Mouse (Mus musculus) heart, embryonic 16.5 days (tissue): Measurements from ENCODE around the gene Xiap. TPM values are rescaled to one million over a fixed set of nuclear protein-coding genes. Genes with fewer than 3 reads are reported as not detected.

Source experiments
- ATAC-seq: fragments of 200-750 bp; cut with Nextera tagmentation; replicated peaks from 2 replicates; pipeline ENCODE4 v1.8.0; 2017; ENCODE audit warnings: moderate number of reproducible peaks; ENCODE audit not compliant: insufficient read depth, low FRiP score; ENCODE audit errors: extremely low read depth
- H3K27ac ChIP-seq: fragments of 300-500 bp; sonication (generic); 2 replicates; pipeline ENCODE4 v1.5.1; 2014; ENCODE audit warnings: mild to moderate bottlenecking, low read length, control low read depth, moderate library complexity
- H3K27me3 ChIP-seq: fragments of 300-500 bp; sonication (generic); 2 replicates; pipeline ENCODE4 v1.6.1; 2014; ENCODE audit warnings: low read length, mixed read lengths; ENCODE audit not compliant: control insufficient read depth, insufficient read depth
- H3K36me3 ChIP-seq: fragments of 300-500 bp; sonication (generic); 2 replicates; pipeline ENCODE4 v1.6.1; 2014; ENCODE audit not compliant: control insufficient read depth, insufficient read depth
- H3K4me1 ChIP-seq: fragments of 300-500 bp; sonication (generic); 2 replicates; pipeline ENCODE4 v1.6.1; 2014; ENCODE audit warnings: low read length, mixed read lengths; ENCODE audit not compliant: control insufficient read depth, insufficient read depth
- H3K4me2 ChIP-seq: fragments of 300-500 bp; sonication (generic); 2 replicates; pipeline ENCODE4 v1.6.1; 2014; ENCODE audit warnings: low read depth, mild to moderate bottlenecking, control low read depth, low read length
- H3K4me3 ChIP-seq: fragments of 300-500 bp; sonication (generic); 2 replicates; pipeline ENCODE4 v1.5.1; 2014; ENCODE audit warnings: mild to moderate bottlenecking, control low read depth, low read length
- H3K9ac ChIP-seq: fragments of 300-500 bp; sonication (generic); 2 replicates; pipeline ENCODE4 v1.6.1; 2014; ENCODE audit warnings: low read length, control low read depth
- H3K9me3 ChIP-seq: fragments of 300-500 bp; sonication (generic); replicated peaks from 2 replicates; pipeline ENCODE4 v1.6.1; 2016; ENCODE audit warnings: low read length; ENCODE audit not compliant: control insufficient read depth
- WGBS: fragments of 180-500 bp; shearing (Covaris S2); extraction: QIAGEN DNeasy Blood & Tissue Kit; methylation state at CpG from one replicate; pipeline ENCODE4 v1.1.7; 2014; 5-methylcytosine and 5-hydroxymethylcytosine counted together
- polyA plus RNA-seq: library from polyadenylated mRNA; unstranded; fragments of >200 nt; fragmentation: Nextera tagmentation; extraction: Ambion mirVana; gene quantifications from 2 replicates; pipeline ENCODE4 v1.2.1, GENCODE M21; 2015

The Xiap gene
- polyA plus RNA-seq, 1 experiment from 2014 or later, result 9.7 TPM

DNA sequence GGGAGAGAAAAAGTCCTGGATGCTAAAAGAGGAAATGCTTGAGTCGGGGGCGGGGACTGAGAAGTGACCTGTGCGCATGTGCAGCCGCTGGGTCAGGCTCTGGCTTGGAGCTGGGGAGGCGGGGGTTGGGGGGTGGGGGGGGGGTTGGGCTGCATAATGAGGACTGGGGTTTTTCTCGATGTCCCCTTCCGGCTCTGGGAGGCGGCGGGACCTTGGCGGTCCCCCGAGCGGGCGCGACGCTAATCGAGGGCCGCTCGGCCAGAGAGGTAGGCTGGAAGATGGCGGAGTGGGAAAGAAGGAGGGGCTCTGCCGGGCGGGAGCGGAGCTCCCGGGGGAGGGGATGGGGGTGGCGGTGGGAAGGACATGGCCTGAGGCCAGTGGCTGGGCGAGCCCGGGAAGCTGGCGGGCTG lies 8.3 kb downstream of the Xiap start:
- H3K4me1 ChIP-seq, result no peaks in the 10 kb centered on the region
- no peaks in the 10 kb centered on the region for H3K9me3 ChIP-seq
- H3K27ac ChIP-seq, result peak overlapping the region; percentile 95
- H3K27me3 ChIP-seq, result no peaks in the 10 kb centered on the region
- peak overlapping the region; percentile 57 for H3K4me3 ChIP-seq
- 10% methylated on average over 25 of the region's 27 CpGs for WGBS
- peak overlapping the region; percentile 75 for H3K9ac ChIP-seq
- peak; percentile 83 for ATAC-seq
- H3K4me2 ChIP-seq, result peak overlapping the region; percentile 59
- no peaks in the 10 kb centered on the region for H3K36me3 ChIP-seq

DNA sequence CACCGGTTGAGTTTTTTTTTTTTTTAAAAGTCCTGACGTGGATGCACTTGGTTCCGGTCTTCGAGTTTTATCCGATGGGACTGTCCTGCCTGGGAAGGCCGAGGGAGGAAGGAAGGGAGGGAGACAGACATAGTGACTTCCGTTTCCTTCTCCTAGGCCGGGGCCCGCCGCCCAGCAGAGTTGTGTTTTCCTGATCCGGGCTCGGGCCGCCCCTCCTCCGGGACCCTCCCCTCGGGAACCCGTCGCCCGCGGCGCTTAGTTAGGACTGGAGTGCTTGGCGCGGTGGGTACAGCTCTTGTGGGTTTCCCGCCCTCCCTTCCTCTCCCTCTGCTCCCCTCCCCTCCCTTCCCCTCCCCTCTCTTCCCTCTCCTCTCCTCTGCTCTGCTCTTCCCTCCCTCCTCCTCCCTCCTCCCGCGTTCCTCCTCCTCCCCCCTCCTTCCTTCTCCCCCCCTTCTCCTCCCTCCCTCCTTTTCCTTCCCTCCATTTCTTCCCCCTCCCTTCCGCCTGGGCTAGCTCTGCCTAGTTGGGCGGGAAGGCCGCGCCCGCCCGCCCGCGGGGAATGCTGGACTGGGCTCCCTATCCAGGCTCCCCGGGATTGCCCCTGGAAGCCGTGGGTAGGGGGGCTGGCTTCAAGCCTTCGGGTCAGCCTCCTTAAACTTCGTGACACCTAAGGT lies 8.9 kb downstream of the Xiap start:
- Histone ChIP-seq H3K36me3 (no peaks in the 10 kb centered on the region), H3K4me3 (peak overlapping the region; percentile 57), H3K27me3 (no peaks in the 10 kb centered on the region), H3K9ac (peak overlapping the region; percentile 75), H3K4me2 (peak overlapping the region; percentile 61), H3K9me3 (no peaks in the 10 kb centered on the region), H3K4me1 (no peaks in the 10 kb centered on the region), H3K27ac (peak overlapping the region; percentile 95)
- WGBS, result 18% methylated on average over 32 of the region's 37 CpGs
- peak; percentile 87 for ATAC-seq

DNA sequence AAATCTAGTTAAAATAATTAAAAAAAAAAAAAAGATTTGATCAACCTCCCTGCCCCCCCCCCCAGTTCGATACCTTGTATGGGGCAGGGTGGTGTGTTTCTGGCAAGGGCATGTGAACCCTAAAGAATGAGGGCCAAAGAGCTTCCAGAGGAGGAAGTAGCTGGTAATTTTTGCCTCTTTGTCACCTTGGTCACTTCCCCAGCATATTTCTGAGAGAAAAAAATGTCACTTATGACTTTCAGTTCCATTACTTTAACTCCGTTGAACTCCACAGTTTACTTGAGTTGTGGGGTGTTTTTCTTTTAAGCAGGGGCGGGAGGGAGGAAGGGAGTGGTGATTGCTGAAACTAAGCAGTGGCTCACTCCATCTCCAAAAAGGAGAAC lies 9.4 kb downstream of the Xiap start:
- Histone ChIP-seq H3K4me3 (peak overlapping the region; percentile 57), H3K4me1 (no peaks in the 10 kb centered on the region), H3K9ac (peak overlapping the region; percentile 75), H3K27ac (peak overlapping the region; percentile 95), H3K36me3 (no peaks in the 10 kb centered on the region), H3K27me3 (no peaks in the 10 kb centered on the region), H3K9me3 (no peaks in the 10 kb centered on the region), H3K4me2 (peak overlapping the region; percentile 61)
- ATAC-seq, result no peak
- WGBS, result 13% methylated on average over 3 of the region's 3 CpGs

DNA sequence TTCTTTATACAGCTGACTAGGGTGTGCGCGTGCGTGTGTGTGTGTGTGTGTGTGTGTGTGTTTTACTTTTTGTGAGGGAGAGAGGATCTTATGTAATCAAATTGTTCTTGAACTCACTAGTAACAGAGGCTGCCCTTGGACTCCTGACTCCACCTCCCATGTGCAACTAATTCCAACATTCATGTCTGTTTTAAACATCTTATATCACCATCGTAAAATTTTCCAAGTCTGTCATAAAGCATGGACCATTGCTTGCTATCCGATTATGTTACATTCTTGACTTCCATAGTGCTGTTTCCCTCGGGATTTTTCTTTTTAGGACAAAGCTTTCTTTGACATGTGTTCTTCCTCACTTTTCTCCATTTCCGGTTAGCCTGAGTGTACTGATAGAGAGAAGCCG lies 28.3 kb downstream of the Xiap start:
- no peak for ATAC-seq
- 68% methylated on average over 8 of the region's 8 CpGs for WGBS

DNA sequence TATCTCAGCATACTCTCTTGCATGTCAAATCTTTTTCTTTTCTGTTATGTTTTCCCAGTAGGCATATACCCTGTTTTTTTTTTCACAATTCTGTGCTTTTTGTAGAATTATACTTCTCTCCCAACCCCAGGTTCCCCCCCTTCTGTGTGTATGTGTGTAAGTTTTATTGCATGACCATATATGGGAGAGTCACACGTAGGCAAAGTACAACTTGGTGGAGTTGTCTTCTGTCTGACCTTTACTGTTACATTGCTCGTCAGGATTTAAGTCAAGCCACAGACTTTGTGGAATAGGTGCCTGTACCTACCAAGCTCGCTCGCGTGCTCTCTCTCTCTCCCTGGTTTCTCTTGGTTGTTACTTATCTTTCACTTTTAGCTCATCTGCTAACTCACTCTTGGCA lies 28.7 kb downstream of the Xiap start:
- no peak overlapping the region for H3K9ac ChIP-seq
- no peak overlapping the region for H3K4me2 ChIP-seq
- no peaks in the 10 kb centered on the region for H3K27me3 ChIP-seq
- H3K36me3 ChIP-seq, result no peaks in the 10 kb centered on the region
- peaks cover 5% of the 10 kb centered on the region; the same call in 1 of the 2 replicates for H3K4me1 ChIP-seq
- 64% methylated on average over 5 of the region's 5 CpGs for WGBS
- no peak for ATAC-seq
- peak overlapping the region; percentile 31; the same call in 1 of the 2 replicates for H3K27ac ChIP-seq
- H3K9me3 ChIP-seq, result no peaks in the 10 kb centered on the region
- no peak overlapping the region for H3K4me3 ChIP-seq

More for the DNA sequence above, 28.3 kb downstream of the Xiap start:
- Histone ChIP-seq H3K4me3 (no peak overlapping the region), H3K36me3 (no peaks in the 10 kb centered on the region), H3K9ac (no peak overlapping the region), H3K4me2 (no peak overlapping the region), H3K27me3 (no peaks in the 10 kb centered on the region), H3K9me3 (no peaks in the 10 kb centered on the region), H3K4me1 (peaks cover 5% of the 10 kb centered on the region; the same call in 1 of the 2 replicates), H3K27ac (no peak overlapping the region)

DNA sequence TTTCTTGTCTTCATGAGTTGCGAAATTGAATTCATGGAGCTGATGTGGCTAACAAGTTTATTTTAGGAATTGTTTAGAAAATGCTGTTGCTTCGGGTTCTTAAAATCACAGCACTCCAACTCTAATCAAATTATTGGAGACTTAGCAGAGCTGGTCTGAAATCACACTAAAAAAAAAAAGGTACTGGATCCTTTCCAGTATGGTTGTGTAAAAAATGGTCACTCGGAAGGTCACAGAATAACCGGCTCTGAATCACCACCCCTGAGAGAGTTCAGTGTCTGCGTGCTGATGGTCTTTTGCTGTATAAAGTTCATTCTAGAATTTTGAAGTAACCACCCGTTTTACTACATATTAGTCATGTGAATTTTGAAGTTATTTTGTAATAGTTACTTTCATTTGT lies 47.7 kb downstream of the Xiap start:
- no peak for ATAC-seq
- WGBS, result 82% methylated on average over 6 of the region's 6 CpGs
- H3K27ac ChIP-seq, result no peak overlapping the region
- H3K4me3 ChIP-seq, result no peak overlapping the region
- H3K4me2 ChIP-seq, result no peak overlapping the region
- H3K27me3 ChIP-seq, result no peaks in the 10 kb centered on the region
- H3K9ac ChIP-seq, result no peak overlapping the region
- no peaks in the 10 kb centered on the region for H3K4me1 ChIP-seq
- H3K36me3 ChIP-seq, result peaks cover 27% of the 10 kb centered on the region
- peaks cover 4% of the 10 kb centered on the region; the same call in 1 of the 2 replicates for H3K9me3 ChIP-seq

DNA sequence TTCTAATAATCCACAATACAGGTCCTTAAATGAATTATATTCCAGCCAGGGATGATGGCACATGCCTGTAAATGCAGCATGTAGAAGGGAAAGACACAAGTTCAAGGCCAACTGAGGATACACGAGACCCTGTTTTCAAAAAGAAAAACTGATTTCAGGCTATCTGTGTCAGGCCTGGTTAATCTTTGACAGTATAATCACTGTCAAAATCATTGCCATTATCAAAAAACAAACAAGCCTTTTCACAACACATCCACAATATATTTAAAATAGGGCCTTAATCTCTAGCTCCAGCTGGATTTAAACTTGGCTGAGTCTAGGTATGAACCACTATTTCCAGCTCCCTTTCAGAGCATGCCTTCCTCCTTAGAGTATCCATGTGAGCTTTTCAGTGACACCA lies 51.1 kb downstream of the Xiap start:
- no peak for ATAC-seq
- H3K4me1 ChIP-seq, result no peaks in the 10 kb centered on the region
- no peaks in the 10 kb centered on the region for H3K27me3 ChIP-seq
- no peak overlapping the region for H3K4me2 ChIP-seq
- H3K9ac ChIP-seq, result no peak overlapping the region
- peaks cover 4% of the 10 kb centered on the region; the same call in 1 of the 2 replicates for H3K9me3 ChIP-seq
- no peak overlapping the region for H3K27ac ChIP-seq
- no peak overlapping the region for H3K4me3 ChIP-seq
- peaks cover 14% of the 10 kb centered on the region for H3K36me3 ChIP-seq
- 76% methylated on average over 1 of the region's 1 CpGs for WGBS

DNA sequence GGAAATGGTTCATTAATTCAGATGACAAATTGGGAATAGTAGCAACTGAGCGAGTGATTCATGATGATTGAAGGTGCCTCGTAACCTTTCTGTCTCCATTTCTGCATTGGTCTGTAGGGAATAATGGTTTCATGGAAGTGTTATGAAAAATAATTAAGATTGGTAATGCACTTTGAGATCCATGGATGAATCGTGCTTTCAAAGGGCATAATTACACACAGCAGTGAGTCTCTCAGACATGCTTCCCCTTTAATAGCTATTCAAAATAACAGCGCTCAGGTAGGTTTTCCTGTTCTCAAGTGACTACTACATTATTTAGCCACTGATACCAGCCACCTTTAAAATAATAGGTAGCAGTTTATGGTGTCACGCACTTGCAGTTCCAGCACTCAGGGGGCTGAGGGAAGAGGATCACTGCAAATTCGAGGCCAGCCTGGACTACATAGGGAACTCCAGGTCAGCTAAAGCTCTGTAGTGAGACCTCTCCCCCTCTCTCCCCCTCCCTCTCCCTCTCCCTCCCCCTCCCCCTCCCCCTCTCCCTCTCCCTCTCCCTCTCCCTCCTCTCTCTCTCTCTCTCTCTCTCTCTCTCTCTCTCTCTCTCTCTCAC lies 60.1 kb downstream of the Xiap start:
- 88% methylated on average over 6 of the region's 6 CpGs for WGBS
- Histone ChIP-seq H3K4me3 (no peak overlapping the region), H3K9ac (no peak overlapping the region), H3K4me1 (no peaks in the 10 kb centered on the region), H3K36me3 (no peaks in the 10 kb centered on the region), H3K4me2 (no peak overlapping the region), H3K27ac (no peak overlapping the region), H3K27me3 (no peaks in the 10 kb centered on the region), H3K9me3 (no peaks in the 10 kb centered on the region)
- no peak for ATAC-seq

DNA sequence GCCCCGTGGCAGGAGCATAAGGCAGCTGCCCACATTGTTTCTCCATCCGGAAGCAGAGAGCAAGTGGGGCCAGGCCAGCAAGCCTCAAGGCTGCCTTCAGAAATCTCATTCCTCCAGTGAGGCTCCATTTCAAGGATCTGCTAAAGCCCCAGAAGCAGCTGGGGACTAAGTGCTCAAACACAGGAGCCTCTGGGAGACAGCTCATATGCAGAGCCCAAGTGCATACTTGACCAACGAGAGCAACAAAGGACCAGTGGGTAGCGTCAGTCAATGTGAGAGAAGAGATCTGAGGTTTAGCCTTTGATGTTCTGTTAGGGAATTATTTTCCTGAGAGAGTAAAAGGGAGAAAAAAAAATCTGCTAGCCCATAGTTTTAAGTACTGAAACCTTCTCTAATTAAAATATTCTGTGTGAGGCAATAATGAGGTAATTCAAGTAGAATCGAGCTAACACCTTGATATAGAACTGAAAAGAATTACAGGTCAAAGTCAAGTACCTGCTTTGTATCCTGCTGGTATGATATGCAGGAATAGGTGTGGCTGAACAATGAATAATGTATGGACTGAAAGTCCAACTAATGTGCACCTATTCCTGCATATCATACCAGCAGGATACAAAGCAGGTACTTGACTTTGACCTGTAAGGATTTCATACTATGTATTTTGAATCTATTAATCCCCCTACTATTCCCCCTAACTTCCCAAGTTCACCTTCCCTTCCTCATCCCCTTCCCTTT lies 65.7 kb downstream of the Xiap start:
- ATAC-seq, result no peak
- Histone ChIP-seq H3K4me3 (no peak overlapping the region), H3K27ac (no peak overlapping the region), H3K4me1 (no peaks in the 10 kb centered on the region), H3K36me3 (no peaks in the 10 kb centered on the region), H3K4me2 (no peak overlapping the region), H3K9ac (no peak overlapping the region), H3K27me3 (no peaks in the 10 kb centered on the region), H3K9me3 (peaks cover 4% of the 10 kb centered on the region; the same call in 1 of the 2 replicates)
- 56% methylated on average over 5 of the region's 5 CpGs for WGBS
